Mouse (Mus musculus) ES-E14 (cell line): Measurements from ENCODE around the gene Pxmp4.

Experiments
- CHD2 ChIP-seq: IDR thresholded peaks from 2 replicates; pipeline ENCODE4 v1.6.1; 2014; ENCODE audit warnings: mild to moderate bottlenecking, low read depth, low read length, inconsistent platforms
- HCFC1 ChIP-seq: IDR thresholded peaks from 2 replicates; pipeline ENCODE4 v1.6.1; 2012; ENCODE audit warnings: low read length, inconsistent platforms, borderline replicate concordance; ENCODE audit not compliant: insufficient read depth
- MAFK ChIP-seq: IDR thresholded peaks from 2 replicates; pipeline ENCODE4 v1.6.1; 2014; ENCODE audit warnings: mild to moderate bottlenecking, low read depth, low read length, inconsistent platforms; ENCODE audit not compliant: insufficient read depth
- ZC3H11A ChIP-seq: IDR thresholded peaks from 2 replicates; pipeline ENCODE4 v1.6.1; 2012; ENCODE audit warnings: low read depth, mild to moderate bottlenecking, inconsistent platforms, low read length, borderline replicate concordance
- ZNF384 ChIP-seq: IDR thresholded peaks from 2 replicates; pipeline ENCODE4 v1.6.1; 2012; ENCODE audit warnings: low read depth, low read length, inconsistent platforms

GRCm38 (mm10) chr2:154558264-154559039 lies 45.1 kb downstream of the Pxmp4 start, which contains the start of gene Necab3:
- TF ChIP-seq HCFC1 (no peak), CHD2 (no peak), ZC3H11A (no peak), ZNF384 (no peak), MAFK (no peak)
